ENCODE assay signal across 10 mouse cellular contexts in the genomic region with DNA sequence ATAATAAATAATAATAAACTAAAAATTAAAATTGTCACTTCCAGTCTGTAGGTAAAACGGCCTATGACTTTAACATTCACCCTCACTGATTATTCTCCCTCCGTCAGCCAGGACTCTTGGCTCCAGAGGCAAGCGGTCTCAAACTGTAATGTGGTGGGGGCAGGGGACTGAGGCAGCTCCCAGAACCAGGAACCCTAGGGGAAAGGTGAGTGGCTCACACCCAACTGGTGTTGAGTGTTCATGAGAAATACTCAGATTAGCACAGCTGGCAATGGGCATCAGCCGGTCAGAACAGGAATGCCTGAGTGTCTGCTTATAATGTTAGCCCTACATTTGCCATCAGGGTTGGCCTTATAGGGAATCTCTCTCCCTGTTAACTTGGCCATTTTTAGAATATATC.
"Had no signal": no experiment of that assay in that cellular context is flagged by ENCODE, and none has a peak within 500 bp of the region (broad histone marks: within the 10 kb centered on the region; RNA-seq: fewer than 3 reads in every experiment).

No protein-coding gene starts in this region.

- DNase-seq: kidney, postnatal 25 days; layer of hippocampus, adult 9-11 months; liver; lung, adult 18-20 months; lung, postnatal 10 days; lung, postnatal 36 days; retina, postnatal 1 day; right cerebral cortex, postnatal 25 days; spleen, adult 18-20 months; thymus, postnatal 25 days had no signal
